Mouse (Mus musculus) cortical plate, adult 2 months (tissue): ENCODE measurements at regions not wholly inside any gene's neighbourhood (a gene's known extent, or its start where the extent isn't known, plus 50 kb on each side); places are given as distances from the start of the nearest gene placed in this dataset.
"Not testable (repeated sequence)": the region's sequence is repeated elsewhere in the genome, so short reads cannot be mapped to it uniquely, and the experiment has no call there.

ENCODE experiments used
- CTCF ChIP-seq: fragments of 200-500 bp; IDR thresholded peaks from 2 replicates; pipeline ENCODE4 v1.5.1; 2011; ENCODE audit warnings: mild to moderate bottlenecking, control low read depth, low read length; ENCODE audit not compliant: insufficient read depth; ENCODE audit errors: extremely low read depth
- POLR2A ChIP-seq: fragments of 200-500 bp; IDR thresholded peaks from 2 replicates; pipeline ENCODE4 v1.6.1; 2011; ENCODE audit warnings: mild to moderate bottlenecking, low read length, control low read depth; ENCODE audit not compliant: insufficient read depth; ENCODE audit errors: extremely low read depth

DNA sequence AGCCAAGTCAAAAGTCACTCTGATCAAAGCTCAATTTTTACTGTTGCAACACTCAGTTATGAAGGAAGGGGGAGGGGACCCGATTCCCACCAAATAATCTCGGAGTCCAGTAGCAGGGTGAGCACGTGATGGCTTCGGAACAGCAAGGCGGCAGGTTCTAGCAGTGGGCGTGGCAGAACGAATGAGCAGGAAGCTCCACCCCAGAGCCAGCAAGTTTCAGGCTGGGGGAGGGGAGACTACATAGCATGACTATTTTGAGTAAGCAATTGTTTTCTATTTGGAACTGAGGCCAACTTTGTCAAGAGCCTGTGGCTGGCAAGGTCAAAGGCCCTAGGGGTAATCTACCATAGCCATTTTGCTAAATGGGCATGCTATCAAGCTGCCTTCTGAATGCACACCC, 183.0 kb downstream of the Srek1 start:
- not testable (repeated sequence) for TF ChIP-seq CTCF, POLR2A
